Mouse (Mus musculus): ENCODE measurements around the gene Gpc3.
"Not testable (repeated sequence)": the region's sequence is repeated elsewhere in the genome, so short reads cannot be mapped to it uniquely, and the experiment has no call there.

Gpc3 gene

DNA sequence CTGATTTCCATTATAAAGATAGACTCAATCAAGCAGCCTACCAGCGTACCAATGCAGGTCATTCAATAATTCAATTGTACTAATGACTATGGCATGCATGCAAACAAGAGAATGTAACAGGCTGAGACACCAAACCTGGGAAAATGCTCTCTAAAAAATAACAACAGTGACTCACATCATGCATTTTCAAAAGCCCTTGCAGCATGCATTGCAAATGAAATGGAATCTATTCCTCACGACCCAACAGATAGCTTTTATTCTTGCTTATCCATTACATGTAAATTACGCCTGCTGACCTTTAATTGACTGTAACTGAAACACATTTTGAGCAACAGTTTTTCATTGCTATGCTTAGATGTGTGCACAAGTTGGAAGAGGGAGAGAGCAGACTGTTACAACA lies 200.8 kb downstream of the Gpc3 start:
- no peak for DNase-seq (ENCODE audit: low spot score in 2 of 2)

DNA sequence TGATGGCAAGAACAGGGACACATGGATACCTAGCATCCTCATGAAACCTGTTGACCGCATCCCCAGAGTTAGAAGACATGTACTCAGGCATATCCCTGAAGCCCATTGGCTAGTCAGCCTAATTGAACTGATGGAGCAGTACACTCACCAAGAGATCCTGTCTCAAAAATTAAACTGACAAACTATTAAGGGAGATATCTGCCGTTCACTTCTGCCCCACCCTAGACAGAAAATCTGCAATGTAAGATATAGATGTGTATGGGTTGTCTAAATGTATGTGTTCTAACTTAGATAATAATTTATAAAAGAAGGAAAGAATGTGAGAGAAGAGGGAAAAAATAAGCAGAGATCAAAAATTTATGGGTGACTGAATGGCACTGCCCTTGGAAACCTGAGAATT lies 212.6 kb downstream of the Gpc3 start:
- DNase-seq (ENCODE audit: low spot score in 2 of 2), result no peak

- DNase-seq (ENCODE audit: low spot score in 2 of 2), result no peak
These were observed 238.6 kb downstream of the Gpc3 start for GRCm38 (mm10) chrX:52375129-52375528.

- DNase-seq (ENCODE audit: low spot score in 2 of 2), result no peak
These were observed 239.5 kb downstream of the Gpc3 start for GRCm38 (mm10) chrX:52374209-52374608.

- DNase-seq (ENCODE audit: low spot score in 2 of 2), result no peak
These were observed 241.3 kb downstream of the Gpc3 start for GRCm38 (mm10) chrX:52372436-52372835.

DNA sequence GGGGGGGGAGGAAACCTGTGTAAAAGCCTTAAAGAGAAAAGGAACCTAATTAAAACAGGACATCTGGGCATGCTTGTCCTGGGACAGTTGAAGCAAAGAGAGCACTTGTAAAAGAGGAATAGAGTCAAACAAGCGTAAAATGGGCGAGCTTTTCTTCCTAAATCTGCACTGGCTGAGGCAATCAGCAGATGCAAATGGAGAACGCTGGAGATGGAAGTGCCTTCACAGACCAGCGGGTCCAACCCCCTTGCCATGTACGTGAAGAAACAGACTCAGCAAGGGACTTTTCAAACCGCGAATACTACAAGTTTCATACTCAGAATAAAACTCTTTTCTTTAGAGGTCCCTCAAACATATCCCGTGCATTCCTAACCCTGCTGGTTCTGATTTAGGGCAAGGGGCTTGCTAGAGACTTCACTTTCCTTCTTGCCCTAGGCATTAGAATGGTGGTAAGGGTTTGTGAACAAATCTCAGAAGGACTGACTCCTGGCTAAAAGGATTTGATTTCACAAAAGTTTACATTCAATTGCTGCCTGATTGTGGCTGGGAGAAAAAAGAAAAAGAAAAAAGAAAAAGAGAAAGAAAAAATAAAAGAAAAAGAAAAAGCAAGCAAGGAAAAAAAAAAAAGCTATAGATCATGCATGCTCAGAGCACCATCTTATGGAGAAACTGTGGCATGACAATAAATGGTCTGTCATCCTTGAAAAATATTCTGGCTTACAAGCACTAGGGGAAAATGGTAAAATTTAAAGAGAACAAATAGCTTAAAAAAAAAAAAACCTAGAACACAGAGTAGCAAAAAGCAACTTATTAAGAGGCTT lies 243.6 kb downstream of the Gpc3 start:
- DNase-seq (ENCODE audit: low spot score in 2 of 2), result no peak

GRCm38 (mm10) chrX:52369304-52369937 lies 244.3 kb downstream of the Gpc3 start:
- DNase-seq (ENCODE audit: low spot score in 2 of 2), result no peak

DNA sequence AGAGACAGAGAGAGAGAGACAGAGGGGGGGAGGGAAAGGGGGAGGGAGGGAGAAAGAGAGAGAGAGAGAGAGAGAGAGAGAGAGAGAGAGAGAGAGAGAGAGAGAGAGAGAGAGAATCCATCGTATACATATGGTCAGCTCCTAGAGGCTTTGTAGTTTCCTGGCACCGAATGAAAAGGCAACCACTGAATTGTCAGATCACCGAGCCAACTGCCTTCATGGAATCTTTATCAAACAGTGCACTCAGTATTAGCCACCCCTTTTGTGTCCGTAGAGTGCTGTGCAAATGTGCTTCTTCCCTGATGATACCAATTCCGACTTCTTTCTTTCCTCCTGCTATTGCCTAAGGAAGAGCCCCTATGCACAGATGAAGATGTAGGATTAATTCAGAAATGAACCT lies 246.9 kb downstream of the Gpc3 start:
- no peak for DNase-seq (ENCODE audit: low spot score in 2 of 2)

DNA sequence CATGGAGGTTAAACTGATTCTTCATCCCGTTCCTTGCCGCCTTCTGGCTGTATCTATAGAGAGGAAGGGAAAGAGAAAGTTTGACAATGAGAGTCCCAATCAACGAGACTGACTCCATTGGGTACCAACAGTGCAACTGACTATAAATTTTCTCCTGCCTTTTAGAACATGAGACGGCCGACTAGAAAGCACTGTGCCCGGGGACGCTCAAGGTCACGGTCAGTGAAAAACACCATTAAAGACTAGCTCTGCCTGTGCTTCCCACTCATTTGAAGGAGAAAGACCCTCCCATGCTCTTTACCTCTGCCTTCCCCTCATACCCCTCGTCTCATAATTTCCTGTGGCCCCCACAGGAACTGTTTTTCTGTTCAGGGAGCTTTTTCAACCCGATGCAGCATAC lies 248.0 kb downstream of the Gpc3 start:
- no peak for DNase-seq (ENCODE audit: low spot score in 2 of 2)

GRCm38 (mm10) chrX:52362241-52363011 lies 251.3 kb downstream of the Gpc3 start:
- no peak for DNase-seq (ENCODE audit: low spot score in 2 of 2)

DNA sequence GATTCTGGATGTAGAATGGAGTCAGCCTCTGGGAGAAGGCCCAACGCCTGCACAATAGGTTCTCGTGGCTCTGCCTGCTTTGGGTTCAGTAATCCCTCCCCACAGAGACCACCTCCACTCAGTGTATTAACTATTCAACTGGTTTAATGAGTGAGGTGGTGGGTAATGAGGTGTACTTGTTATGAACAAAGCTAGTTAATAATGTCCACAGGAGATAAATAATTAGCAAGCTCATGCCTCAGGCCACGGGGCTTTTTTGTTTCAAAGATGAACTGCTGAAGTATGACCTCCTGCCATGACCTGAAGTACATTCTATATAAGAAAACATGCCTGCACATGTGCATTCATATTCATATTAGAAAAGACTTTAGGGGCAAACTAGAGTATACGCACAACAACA lies 260.8 kb downstream of the Gpc3 start:
- no peak for DNase-seq (ENCODE audit: low spot score in 2 of 2)

GRCm38 (mm10) chrX:52350631-52351030 lies 263.1 kb downstream of the Gpc3 start:
- DNase-seq (ENCODE audit: low spot score in 2 of 2), result not testable (repeated sequence)

DNA sequence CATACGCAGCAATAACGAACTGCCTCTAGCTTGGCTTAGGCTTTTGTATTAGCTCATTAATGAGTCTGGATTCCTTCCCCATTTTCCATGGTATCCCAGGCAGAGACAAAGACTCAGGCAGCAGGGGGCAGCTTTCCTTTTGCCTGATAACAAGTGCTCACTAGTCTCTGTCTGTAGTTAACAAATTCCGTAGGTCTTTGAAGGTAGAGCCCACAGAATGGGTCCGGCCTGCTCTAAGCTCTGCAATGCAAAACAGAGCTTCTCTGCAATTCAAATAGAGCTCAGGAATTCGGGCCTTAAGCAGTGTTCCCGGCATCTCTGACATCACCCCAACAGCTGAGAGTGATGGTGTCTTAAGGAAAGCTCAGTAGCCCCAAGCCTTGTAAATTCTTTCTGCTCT lies 265.0 kb downstream of the Gpc3 start:
- no peak for DNase-seq (ENCODE audit: low spot score in 2 of 2)

DNA sequence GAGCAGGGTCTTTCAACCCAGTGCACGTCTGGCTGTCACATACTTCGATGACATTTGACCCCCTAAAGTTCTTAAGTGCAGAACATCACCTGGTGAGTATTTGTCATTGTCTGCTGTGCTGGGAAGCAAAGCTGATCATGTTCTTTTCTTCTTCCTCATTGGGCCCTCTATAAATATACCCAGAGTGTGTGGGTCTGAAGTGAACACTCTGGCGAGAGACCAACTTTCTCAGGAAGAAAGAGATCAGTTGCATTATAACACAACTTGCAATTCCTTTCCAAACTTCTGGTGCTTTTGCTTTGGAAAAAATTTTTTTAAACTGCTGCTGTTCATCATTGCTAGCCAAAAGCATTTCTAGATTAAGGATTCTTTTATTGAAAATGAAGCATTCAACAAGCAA lies 269.7 kb downstream of the Gpc3 start:
- DNase-seq (ENCODE audit: low spot score in 2 of 2), result no peak

DNA sequence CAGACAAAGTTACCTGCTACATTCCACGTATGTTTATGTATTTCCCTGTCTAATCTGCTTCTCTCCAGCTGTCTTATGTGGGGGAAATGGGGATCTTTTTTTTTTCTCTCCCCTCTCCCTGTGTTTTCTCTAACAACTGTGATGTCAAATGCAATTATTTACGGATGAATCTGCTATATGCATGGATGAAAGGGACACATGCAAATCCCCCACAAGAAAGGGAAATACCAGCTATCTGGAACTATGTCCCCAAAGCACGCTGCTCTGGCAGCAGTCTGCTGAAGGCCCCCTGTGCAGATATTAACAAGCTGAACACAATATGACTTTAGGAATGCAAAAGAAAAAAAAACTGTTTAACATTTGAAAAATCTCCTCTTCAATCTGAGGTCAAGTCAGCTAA lies 273.5 kb downstream of the Gpc3 start:
- DNase-seq (ENCODE audit: low spot score in 2 of 2), result no peak

DNA sequence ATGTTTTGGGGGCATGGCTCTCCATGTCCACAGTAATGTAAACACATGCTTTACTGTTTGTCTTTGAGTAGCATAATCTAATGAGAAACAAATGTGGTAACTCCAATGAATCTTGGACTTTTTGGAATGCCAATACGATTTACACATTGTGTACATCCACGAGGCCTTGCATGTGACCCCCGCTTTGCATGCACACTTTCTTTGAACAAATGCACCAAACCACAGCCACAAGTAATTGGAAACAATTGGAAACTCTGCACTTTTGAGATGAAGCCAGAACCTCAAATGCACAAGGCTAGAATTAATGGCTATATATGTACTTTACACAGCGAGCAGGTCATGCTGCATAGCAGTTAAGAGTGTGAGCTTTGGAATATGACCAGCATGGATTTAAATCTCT lies 292.0 kb downstream of the Gpc3 start:
- DNase-seq (ENCODE audit: low spot score in 2 of 2), result no peak

DNA sequence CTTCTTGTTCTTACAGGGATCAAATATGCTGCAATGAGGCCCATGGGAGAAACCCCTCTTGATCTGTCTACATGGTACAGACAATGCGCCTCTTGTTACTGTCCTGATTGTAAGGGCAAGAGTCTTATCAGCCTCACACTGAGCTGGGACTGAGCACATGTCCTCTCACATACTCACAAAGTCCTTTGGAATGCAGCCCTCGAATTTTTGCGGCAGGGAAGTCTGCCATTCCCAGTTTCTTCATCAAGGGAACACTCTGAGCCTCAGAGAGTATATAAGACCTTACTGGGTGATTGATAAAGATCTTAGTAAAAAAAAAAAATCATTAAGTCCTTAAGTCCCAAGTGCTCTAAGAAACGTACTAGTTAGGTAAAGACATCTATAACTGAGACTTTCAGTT lies 293.1 kb downstream of the Gpc3 start:
- peak in 1 of 2 experiments; percentile 5 for DNase-seq (ENCODE audit: low spot score in 2 of 2)

GRCm38 (mm10) chrX:52310976-52311375 lies 302.8 kb downstream of the Gpc3 start:
- DNase-seq (ENCODE audit: low spot score in 2 of 2), result no peak

GRCm38 (mm10) chrX:52305226-52305625 lies 308.5 kb downstream of the Gpc3 start:
- no peak for DNase-seq (ENCODE audit: low spot score in 2 of 2)

DNA sequence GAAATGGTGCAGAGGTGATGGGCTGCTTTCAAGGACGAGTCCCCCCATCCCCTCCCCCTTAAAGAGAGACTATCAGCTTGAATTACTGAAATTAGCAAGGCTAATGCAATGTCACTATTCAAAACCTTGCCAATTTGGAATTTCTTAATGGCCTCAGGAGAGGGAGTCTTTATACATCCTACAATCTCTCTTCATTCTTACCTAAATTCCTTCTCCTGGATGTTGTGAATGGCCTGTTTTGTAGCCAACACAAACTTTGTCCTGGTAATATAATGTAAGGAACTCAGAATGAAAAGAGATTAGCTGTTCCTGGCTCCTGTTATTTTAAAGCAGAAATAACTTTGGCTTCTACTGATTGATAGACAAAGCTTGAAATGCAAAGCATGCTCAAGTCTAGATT lies 325.0 kb downstream of the Gpc3 start:
- no peak for DNase-seq (ENCODE audit: low spot score in 2 of 2)

DNA sequence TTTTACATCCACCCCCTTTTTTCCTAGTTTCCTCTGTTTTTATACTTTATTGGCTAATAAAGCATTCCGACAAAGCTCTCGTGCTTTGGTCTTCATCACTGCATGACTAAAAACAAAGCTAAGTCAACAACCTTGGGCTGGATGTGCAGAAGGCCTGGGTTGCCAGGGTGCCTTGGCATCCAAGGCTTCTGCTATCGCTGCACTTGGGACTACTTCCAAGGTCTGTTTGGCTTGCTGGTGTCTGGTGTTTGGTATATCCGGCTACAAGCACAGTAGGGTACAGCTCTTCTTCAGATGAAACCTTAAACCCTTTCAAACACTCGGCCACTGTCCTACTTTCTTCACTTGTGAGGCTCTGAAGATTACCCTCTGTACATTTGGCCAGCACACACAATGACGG lies 325.8 kb downstream of the Gpc3 start:
- no peak for DNase-seq (ENCODE audit: low spot score in 2 of 2)

DNA sequence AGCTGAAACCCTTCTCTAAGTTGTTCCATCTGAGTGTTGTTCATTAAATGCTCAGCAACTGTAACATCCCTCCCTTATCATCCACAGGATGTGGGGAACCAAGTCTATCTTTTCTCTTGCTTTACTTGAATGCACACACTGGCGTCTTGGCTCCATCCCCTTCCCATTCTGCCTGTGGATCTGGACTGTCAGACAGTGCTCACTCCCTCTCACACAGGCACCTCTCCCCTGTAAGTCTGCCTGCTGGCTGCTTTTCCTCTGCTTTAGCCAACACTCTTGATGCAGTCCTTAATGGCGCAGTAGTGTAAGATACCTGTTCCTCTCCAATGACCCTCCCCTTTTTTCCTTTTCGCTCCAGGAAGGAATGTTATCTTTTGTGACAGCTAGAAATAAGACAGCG lies 331.7 kb downstream of the Gpc3 start:
- no peak for DNase-seq (ENCODE audit: low spot score in 2 of 2)

All from heart, adult 9 months (tissue).